Mouse (Mus musculus) cortical plate, adult 2 months (tissue): ENCODE data around the gene Ajap1.

ENCODE experiments used
- CTCF ChIP-seq: fragments of 200-500 bp; IDR thresholded peaks from 2 replicates; pipeline ENCODE4 v1.5.1; 2011; ENCODE audit warnings: mild to moderate bottlenecking, control low read depth, low read length; ENCODE audit not compliant: insufficient read depth; ENCODE audit errors: extremely low read depth
- POLR2A ChIP-seq: fragments of 200-500 bp; IDR thresholded peaks from 2 replicates; pipeline ENCODE4 v1.6.1; 2011; ENCODE audit warnings: mild to moderate bottlenecking, low read length, control low read depth; ENCODE audit not compliant: insufficient read depth; ENCODE audit errors: extremely low read depth

DNA sequence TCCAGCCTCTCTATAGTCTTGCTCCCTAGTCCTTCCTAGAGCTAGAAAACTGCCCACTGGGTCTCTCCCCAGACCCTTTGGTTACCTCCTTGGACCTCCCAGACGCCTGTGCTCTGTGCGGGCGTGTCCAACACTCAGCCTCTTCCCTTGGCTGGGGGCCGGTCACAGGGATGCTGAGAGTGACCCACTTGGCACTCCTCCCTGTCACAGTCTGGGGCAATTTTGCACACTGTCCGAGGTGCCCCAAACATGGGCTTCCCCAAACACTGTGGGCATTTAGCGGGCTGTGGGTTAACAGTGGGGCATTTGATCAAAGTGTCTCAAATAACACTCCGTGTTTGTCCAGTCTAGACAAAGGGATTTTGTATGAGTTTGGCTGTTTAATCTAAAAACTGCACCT lies 29.1 kb downstream of the Ajap1 start:
- TF ChIP-seq CTCF (no peak), POLR2A (no peak)
